Mouse (Mus musculus) liver, embryonic 16.5 days (tissue): ENCODE data around the gene Rpl18. TPM values are rescaled to one million over a fixed set of nuclear protein-coding genes. Genes with fewer than 3 reads are reported as not detected.

Experiments
- ATAC-seq: fragments of 200-750 bp; cut with Nextera tagmentation; 2 replicates; pipeline ENCODE4 v1.8.0; 2017; ENCODE audit warnings: low read depth, mild to moderate bottlenecking, moderate number of reproducible peaks, moderate library complexity
- H3K27ac ChIP-seq: fragments of 300-500 bp; sonication (generic); 2 replicates; pipeline ENCODE4 v1.5.1; 2014; ENCODE audit warnings: mild to moderate bottlenecking, low read length
- H3K27me3 ChIP-seq: fragments of 300-500 bp; sonication (generic); 2 replicates; pipeline ENCODE4 v1.6.1; 2014; ENCODE audit warnings: low read depth, low read length, mixed read lengths; ENCODE audit not compliant: control insufficient read depth, insufficient read depth
- H3K36me3 ChIP-seq: fragments of 300-500 bp; sonication (generic); 2 replicates; pipeline ENCODE4 v1.6.1; 2014; ENCODE audit warnings: mild to moderate bottlenecking; ENCODE audit not compliant: control insufficient read depth, insufficient read depth
- H3K4me1 ChIP-seq: fragments of 300-500 bp; sonication (generic); 2 replicates; pipeline ENCODE4 v1.6.1; 2014; ENCODE audit warnings: low read depth, low read length, mixed read lengths; ENCODE audit not compliant: control insufficient read depth
- H3K4me2 ChIP-seq: fragments of 300-500 bp; sonication (generic); 2 replicates; pipeline ENCODE4 v1.6.1; 2014; ENCODE audit warnings: low read depth, low read length, mixed read lengths
- H3K4me3 ChIP-seq: fragments of 300-500 bp; sonication (generic); 2 replicates; pipeline ENCODE4 v1.5.1; 2014; ENCODE audit warnings: low read depth, mild to moderate bottlenecking, low read length
- H3K9ac ChIP-seq: fragments of 300-500 bp; sonication (generic); 2 replicates; pipeline ENCODE4 v1.6.1; 2014; ENCODE audit warnings: low read depth, low read length
- H3K9me3 ChIP-seq: fragments of 300-500 bp; sonication (generic); replicated peaks from 2 replicates; pipeline ENCODE4 v1.6.1; 2016; ENCODE audit warnings: low read length; ENCODE audit not compliant: control insufficient read depth
- WGBS: fragments of 180-500 bp; shearing (Covaris S2); extraction: QIAGEN DNeasy Blood & Tissue Kit; methylation state at CpG from one replicate; pipeline ENCODE4 v1.1.7; 2014; ENCODE audit not compliant: insufficient replicate concordance; 5-methylcytosine and 5-hydroxymethylcytosine counted together
- polyA plus RNA-seq: library from polyadenylated mRNA; unstranded; fragments of >200 nt; fragmentation: Nextera tagmentation; extraction: Ambion mirVana; gene quantifications from 2 replicates; pipeline ENCODE4 v1.2.1, GENCODE M21; 2015

Gene Rpl18
- polyA plus RNA-seq, 1 experiment from 2014 or later, result 460 TPM

DNA sequence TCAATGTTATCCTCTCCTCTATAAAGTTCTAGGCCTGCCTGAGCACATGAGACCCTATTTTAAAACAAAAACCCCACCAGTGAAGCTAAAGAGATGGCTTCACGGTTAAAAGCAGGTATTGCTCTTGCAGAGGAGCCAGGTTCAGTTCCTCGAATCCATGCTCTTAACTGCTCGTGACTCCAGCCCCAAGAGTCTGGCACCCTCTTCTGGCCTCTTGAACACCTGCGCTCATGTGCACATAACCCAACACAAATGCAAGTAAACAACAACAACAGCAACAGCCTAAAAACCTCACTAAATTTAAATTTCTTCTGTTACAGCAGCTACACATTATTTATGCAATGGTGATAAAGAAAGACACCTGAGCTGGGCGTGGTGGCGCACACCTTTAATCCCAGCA is 52.2 kb downstream of the Rpl18 start:
- ATAC-seq, result no peak
- no peak overlapping the region for H3K4me3 ChIP-seq
- H3K4me2 ChIP-seq, result no peak overlapping the region
- 76% methylated on average over 6 of the region's 6 CpGs for WGBS
- no peak overlapping the region for H3K27ac ChIP-seq
- no peaks in the 10 kb centered on the region for H3K27me3 ChIP-seq
- no peak overlapping the region for H3K9ac ChIP-seq
- H3K36me3 ChIP-seq, result no peaks in the 10 kb centered on the region
- no peaks in the 10 kb centered on the region for H3K9me3 ChIP-seq
- H3K4me1 ChIP-seq, result no peaks in the 10 kb centered on the region; the same call in 1 of the 2 replicates

Other genes with a start within 250 kb of the Rpl18 start
- 63.3 and 63.4 TPM in 2 replicates for gene Bax, start 248.6 kb upstream of the Rpl18 start, polyA plus RNA-seq
- 0.41 and 0.75 TPM in 2 replicates for gene Tulp2, start 233.6 kb upstream of the Rpl18 start, polyA plus RNA-seq
- gene Gm45808, start 228.6 kb upstream of the Rpl18 start, polyA plus RNA-seq, result not detected in 2 replicates
- 2.5 and 3.3 TPM in 2 replicates for gene Dhdh, start 226.7 kb upstream of the Rpl18 start, polyA plus RNA-seq
- gene Nucb1, start 205.1 kb upstream of the Rpl18 start, polyA plus RNA-seq, result 122 and 124 TPM in 2 replicates
- gene Ppp1r15a, start 189.2 kb upstream of the Rpl18 start, polyA plus RNA-seq, result 293 and 328 TPM in 2 replicates
- 0.47 and 0.78 TPM in 2 replicates for gene Plekha4, start 189.1 kb upstream of the Rpl18 start, polyA plus RNA-seq
- gene Hsd17b14, start 160.6 kb upstream of the Rpl18 start, polyA plus RNA-seq, result 1.3 and 1.8 TPM in 2 replicates
- 44.0 and 44.6 TPM in 2 replicates for gene Bcat2, start 145.3 kb upstream of the Rpl18 start, polyA plus RNA-seq
- gene Fgf21, start 100.0 kb upstream of the Rpl18 start, polyA plus RNA-seq, result not detected in 2 replicates
- not detected in 2 replicates for gene Fut1, start 98.2 kb upstream of the Rpl18 start, polyA plus RNA-seq
- gene Izumo1, start 93.6 kb upstream of the Rpl18 start, polyA plus RNA-seq, result 0.05 and 0.06 TPM in 2 replicates
- gene Rasip1, start 88.0 kb upstream of the Rpl18 start, polyA plus RNA-seq, result 1.7 and 1.8 TPM in 2 replicates
- gene Mamstr, start 75.5 kb upstream of the Rpl18 start, polyA plus RNA-seq, result 0.58 and 1.3 TPM in 2 replicates
- 0.02 and 0.08 TPM in 2 replicates for gene Fut2, start 49.1 kb upstream of the Rpl18 start, polyA plus RNA-seq
- not detected in 2 replicates for gene Ntn5, start 31.4 kb upstream of the Rpl18 start, polyA plus RNA-seq
- 0.05 TPM in 1 of 2 replicates, not detected in the other for gene Sec1, start 21.1 kb upstream of the Rpl18 start, polyA plus RNA-seq
- gene Car11, start 15.6 kb upstream of the Rpl18 start, polyA plus RNA-seq, result 0.23 and 0.37 TPM in 2 replicates
- gene Dbp, start 10.4 kb upstream of the Rpl18 start, polyA plus RNA-seq, result 0.27 and 0.32 TPM in 2 replicates
- gene Sphk2, start 2.5 kb downstream of the Rpl18 start, polyA plus RNA-seq, result 11.0 and 13.9 TPM in 2 replicates
- 0.16 and 0.30 TPM in 2 replicates for gene Fam83e, start 5.8 kb downstream of the Rpl18 start, polyA plus RNA-seq
- not detected in 2 replicates for gene Spaca4, start 10.4 kb downstream of the Rpl18 start, polyA plus RNA-seq
- not detected in 2 replicates for gene Lmtk3, start 68.3 kb downstream of the Rpl18 start, polyA plus RNA-seq
- 0.08 and 0.22 TPM in 2 replicates for gene Sult2b1, start 69.2 kb downstream of the Rpl18 start, polyA plus RNA-seq
- gene Cyth2, start 99.1 kb downstream of the Rpl18 start, polyA plus RNA-seq, result 26.0 and 26.5 TPM in 2 replicates
- gene Kcnj14, start 109.3 kb downstream of the Rpl18 start, polyA plus RNA-seq, result 0.14 and 0.15 TPM in 2 replicates
- gene Grwd1, start 115.5 kb downstream of the Rpl18 start, polyA plus RNA-seq, result 19.2 and 20.9 TPM in 2 replicates
- 27.9 and 35.3 TPM in 2 replicates for gene Kdelr1, start 157.3 kb downstream of the Rpl18 start, polyA plus RNA-seq
- 0.04 and 0.05 TPM in 2 replicates for gene Grin2d, start 162.9 kb downstream of the Rpl18 start, polyA plus RNA-seq
- 0.71 and 0.95 TPM in 2 replicates for gene Syngr4, start 181.3 kb downstream of the Rpl18 start, polyA plus RNA-seq
- 3.5 and 4.3 TPM in 2 replicates for gene Tmem143, start 181.5 kb downstream of the Rpl18 start, polyA plus RNA-seq
- 55.5 and 56.5 TPM in 2 replicates for gene Emp3, start 205.9 kb downstream of the Rpl18 start, polyA plus RNA-seq
- gene Ccdc114, start 208.6 kb downstream of the Rpl18 start, polyA plus RNA-seq, result 0.94 and 1.2 TPM in 2 replicates